Mouse (Mus musculus) CH12.LX (cell line): ENCODE results near the gene Olfr827.

Experiments used
- CTCF ChIP-seq, 2 experiments: IDR thresholded peaks in 1 of 2; conservative IDR thresholded peaks in 1 of 2; 2 replicates each; pipeline ENCODE4 v1.5.1; 2011 to 2012; ENCODE audit warnings: low read depth in 2 of 2, low read length in 2 of 2, improper control_type of control experiment in 1 of 2, inconsistent platforms in 1 of 2, mild to moderate bottlenecking in 1 of 2, moderate library complexity in 1 of 2
- EP300 ChIP-seq: IDR thresholded peaks from 2 replicates; pipeline ENCODE4 v1.6.1; 2011; ENCODE audit warnings: low read length, improper control_type of control experiment
- GABPA ChIP-seq: IDR thresholded peaks from 2 replicates; pipeline ENCODE4 v1.6.1; 2012; ENCODE audit warnings: low read depth, low read length, improper control_type of control experiment, inconsistent platforms; ENCODE audit not compliant: insufficient replicate concordance
- MXI1 ChIP-seq: IDR thresholded peaks from 2 replicates; pipeline ENCODE4 v1.6.1; 2011; ENCODE audit warnings: mild to moderate bottlenecking, low read depth, low read length, improper control_type of control experiment
- POLR2A ChIP-seq: IDR thresholded peaks from 2 replicates; pipeline ENCODE4 v1.6.1; 2011; ENCODE audit warnings: low read depth, mild to moderate bottlenecking, improper control_type of control experiment, low read length
- RCOR1 ChIP-seq: conservative IDR thresholded peaks from 2 replicates; pipeline ENCODE4 v1.6.1; 2012; ENCODE audit warnings: low read depth, mild to moderate bottlenecking, inconsistent platforms, low read length, improper control_type of control experiment
- USF2 ChIP-seq: conservative IDR thresholded peaks from 2 replicates; pipeline ENCODE4 v1.6.1; 2011; ENCODE audit warnings: low read depth, low read length, improper control_type of control experiment

DNA sequence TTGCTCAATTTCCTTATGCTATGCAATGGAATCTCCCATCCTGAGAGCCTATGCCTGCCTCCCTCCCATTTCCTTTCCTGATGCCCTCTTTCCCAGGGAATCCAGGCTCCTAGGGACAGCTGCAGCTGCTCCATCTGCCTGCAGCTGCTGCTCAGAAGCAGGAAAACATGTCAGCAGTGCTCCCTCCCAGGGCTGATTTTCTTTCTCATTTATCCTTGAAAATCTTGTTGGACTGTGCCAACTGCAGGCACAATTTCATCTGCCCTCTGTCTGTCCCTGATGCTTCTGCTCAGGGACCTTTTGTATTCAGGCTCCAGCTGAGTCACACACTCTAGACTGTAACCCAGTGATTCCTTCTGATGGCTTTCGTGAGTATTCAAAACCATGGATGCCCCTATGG, 45.3 kb upstream of the Olfr827 start:
- no peak for TF ChIP-seq CTCF (conservative IDR thresholded peaks at IDR 0.05 in 1 of 2, IDR thresholded peaks at IDR 0.05 in 1 of 2; ENCODE audit: low read depth in 2 of 2, low read length in 2 of 2)
- TF ChIP-seq GABPA, result no peak
- no peak for TF ChIP-seq EP300
- no peak for TF ChIP-seq USF2
- TF ChIP-seq POLR2A, result no peak
- TF ChIP-seq MXI1, result no peak
- TF ChIP-seq RCOR1, result no peak
